Mouse (Mus musculus): ENCODE measurements around the gene Rgs8.

The Rgs8 gene

DNA sequence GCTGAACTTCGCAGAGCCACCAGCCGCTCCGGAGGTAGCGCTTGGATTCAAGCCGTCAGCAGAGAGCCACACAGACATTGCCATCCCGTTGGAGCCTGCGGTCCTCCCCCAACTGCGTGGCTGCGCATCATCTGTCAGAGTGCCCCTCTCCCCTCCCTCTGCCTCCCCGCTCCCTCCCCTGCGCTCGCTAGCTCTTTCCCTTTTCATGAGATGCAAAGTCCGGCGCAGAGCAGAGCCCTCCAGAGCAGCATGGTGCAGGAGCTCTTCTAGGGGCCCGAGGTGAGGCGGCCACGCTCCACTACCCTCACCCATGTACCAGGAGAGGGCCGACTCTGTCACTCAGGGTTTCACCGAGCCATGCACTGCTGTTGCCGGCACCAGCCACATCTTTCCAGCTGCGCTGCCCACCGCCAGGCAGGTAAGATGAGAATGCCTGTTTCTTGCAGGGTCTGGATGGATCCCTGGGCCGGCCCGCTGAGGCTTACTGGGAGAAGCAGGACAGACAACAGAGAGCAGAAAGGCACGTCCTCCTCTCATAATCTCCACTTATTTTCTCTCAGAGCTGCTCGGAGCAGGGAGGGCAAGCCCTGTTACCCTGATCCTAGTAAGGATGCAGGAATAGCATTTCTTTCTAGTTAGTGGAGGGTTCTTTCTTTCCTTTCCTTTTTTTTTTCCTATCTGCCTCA, at the start of gene Rgs8:
Gene Rgs8 (plus strand): TSS at position 88 of the 686 bp plus-strand sequence.
- no peak for DNase-seq (ENCODE audit: low spot score in 2 of 2)

DNA sequence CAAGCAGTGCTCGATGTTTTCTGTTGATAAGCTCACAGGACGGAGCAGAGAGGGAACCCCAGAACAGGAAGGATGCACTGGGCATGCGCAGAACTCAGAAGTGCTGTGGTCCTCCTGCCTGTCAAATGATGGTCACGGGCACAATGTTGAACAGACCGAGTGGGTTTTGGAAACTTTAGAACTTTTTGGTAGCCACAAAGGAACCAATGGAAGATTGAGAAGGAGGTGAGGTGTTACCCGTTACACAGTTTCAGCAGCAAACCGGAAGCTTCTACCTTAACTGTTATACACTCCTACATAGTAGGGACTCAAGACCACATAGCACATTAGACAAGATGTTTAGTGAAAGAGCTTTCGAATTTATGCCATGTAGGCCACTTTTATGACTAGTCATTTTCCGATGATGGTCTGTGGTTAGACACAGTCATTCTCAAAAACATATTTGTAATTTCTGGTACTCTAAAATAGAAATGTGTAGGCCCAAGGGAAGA, 35.4 kb upstream of the Rgs8 start:
- no peak for DNase-seq (ENCODE audit: low spot score in 2 of 2)

DNA sequence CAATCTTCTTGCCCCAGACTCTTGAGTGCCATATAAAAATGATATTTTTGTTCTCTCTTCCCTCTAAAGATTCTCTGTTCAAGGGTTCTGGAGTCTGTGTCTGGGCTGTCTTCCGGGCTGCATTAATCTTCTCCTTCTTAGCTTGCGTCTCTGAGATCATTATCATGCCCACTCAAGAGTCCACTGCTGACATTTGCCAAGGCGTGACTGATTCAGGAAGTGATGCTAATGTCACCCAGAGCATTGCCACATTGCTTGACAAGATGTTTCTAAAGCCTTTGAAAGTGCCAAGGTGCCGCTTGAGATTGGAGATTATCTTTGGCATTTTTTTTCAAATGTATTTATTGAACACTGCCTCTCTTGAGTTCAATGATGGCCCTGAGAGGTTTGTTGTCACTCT, 29.8 kb upstream of the Rgs8 start:
- DNase-seq (ENCODE audit: low spot score in 2 of 2), result no peak

DNA sequence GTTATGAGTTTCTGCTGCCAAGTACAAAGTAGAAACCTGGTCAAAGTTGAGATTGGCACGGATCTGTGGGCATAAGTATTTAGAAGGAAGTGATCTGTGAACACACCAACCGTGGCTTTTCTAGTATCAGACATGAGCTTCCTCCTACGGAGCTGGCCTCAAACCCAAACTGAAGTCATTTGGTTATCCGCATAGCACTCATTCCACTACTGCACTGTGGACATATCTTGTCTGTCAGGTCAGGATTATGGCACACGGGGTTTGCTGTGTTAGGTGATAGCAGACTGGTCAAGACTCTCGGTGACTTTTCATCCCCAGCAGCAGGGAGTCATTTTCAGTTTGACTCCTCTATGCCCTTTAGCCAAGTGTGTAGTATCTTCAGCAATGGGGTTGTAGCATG, 20.1 kb upstream of the Rgs8 start:
- DNase-seq (ENCODE audit: low spot score in 2 of 2), result no peak

DNA sequence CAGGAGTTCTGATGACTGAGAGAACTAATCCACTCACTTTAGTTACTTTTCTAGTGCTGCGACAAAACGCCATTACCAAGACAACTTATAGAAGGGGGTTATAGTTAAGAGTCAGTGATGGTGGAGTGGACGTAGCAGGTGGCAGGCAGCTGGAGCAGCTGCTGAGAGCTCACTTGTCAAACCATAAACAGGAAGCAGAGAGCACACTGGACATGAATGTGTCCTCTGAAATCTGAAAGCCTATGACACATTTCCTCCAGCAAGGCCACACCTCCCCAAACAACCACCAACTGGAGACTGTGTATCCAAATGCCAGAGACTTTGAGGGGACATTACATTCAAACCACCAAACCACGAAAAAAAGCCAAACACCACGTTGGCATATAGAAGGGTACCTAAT, 17.8 kb upstream of the Rgs8 start:
- no peak for DNase-seq (ENCODE audit: low spot score in 2 of 2)

DNA sequence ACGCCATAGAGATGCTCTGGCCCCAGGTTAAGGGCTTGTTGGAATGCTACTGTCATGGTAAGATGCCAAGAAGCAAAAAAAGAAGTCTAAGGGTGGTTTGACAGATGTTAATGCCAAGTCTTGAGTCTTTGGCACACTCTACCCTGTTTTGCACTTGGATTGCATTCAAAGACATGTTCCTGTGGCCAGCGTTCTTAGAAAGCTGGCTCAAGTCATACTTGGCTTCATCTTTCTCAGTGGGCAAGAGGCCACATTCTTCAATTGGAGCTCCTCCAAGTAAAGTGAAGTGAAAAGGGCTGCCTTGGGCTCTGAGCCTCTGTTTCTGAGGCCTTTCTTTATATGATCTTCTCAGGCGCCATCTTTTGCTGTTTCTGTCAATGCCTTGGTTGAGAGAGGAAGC, 17.3 kb upstream of the Rgs8 start:
- DNase-seq (ENCODE audit: low spot score in 2 of 2), result no peak

DNA sequence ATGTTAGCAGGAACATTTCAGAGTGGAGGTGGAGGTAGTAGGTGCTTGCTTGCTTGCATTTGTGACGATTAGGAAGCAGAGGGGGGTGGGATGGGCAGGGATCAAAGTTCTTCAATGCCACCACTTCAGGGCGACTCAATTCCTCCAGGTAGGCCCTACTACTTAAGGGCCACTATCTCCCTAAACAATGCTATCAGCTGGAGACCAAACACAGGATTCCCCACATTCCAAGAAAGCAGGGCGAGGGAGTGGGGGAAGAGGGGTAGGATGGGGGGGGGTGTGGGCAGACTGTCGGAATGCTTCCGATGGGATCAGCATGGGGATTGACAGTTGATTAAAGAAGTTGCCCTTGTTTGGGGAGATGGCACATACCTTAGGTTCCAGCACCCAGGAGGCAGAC, 16.0 kb upstream of the Rgs8 start:
- no peak for DNase-seq (ENCODE audit: low spot score in 2 of 2)

DNA sequence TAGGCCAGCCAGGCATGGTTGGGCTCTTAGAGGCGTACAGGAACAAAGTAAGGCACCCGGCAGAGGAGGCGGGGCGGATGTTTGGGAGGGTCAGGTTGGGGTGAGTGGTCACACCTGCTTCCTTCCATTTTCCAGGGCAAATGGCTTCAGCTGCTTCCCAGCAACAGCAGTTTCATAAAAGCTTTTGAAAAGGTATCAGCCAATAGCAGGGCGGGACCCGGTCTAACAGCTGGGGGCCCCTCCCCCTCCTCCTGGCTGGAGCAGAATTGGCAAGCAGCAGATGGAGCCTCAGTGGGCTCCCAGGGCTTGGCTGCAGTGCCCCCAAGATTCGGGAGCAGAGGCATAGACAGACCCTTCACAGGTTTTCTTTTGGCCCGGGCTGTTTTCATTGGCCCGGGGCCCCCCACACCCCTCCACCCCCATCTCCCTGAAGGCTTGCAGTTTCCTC, 11.3 kb upstream of the Rgs8 start:
- DNase-seq (ENCODE audit: low spot score in 2 of 2), result no peak

DNA sequence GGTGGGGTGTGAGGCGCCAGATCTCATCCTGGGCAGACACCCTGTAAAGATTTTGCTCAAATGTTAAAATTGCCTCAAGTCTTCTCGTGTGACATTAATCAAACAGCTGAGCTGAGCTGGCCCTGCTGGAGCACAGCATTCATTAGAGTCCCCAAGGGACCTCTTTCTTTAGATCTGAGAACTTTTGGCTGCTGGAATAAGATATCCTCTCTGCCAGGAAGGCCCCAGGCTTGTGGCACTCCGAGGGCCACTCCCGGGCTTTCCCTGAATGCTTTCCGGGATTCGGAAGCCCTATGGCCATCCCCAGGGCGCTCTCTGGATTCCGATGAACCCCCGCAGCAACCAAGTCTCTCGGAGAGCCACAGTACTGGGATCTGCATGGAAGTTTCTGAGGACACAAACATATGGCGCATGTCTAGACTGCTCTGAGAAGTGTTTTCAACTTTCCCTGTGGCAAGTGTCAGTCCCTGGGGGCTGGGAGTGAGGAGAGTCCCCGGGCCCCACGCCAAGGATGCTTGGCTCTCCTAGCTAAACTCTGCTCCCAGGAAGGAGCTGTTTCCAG, 10.8 kb upstream of the Rgs8 start:
- DNase-seq (ENCODE audit: low spot score in 2 of 2), result peak in 1 of 2 experiments; percentile 18

DNA sequence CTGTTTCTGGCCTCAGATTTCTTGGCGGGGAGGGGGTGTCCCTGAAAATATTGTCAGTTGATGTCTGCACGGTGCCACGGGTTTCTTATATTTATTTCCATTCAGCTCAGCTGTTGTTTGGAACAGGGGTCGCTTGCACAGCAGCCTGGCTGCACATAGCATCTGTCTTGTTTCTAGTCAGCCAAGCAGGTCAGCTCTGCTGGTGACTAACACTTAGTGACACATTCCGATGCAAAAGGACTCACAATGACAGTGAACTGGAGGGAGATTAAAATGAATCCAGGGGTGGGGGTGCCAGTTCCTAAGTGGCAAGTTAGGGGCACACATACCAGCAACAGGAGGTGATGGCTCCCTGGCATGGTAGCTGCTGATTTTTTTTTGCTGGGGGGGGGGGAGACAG, 849 bp downstream of the Rgs8 start:
- DNase-seq (ENCODE audit: low spot score in 2 of 2), result no peak

DNA sequence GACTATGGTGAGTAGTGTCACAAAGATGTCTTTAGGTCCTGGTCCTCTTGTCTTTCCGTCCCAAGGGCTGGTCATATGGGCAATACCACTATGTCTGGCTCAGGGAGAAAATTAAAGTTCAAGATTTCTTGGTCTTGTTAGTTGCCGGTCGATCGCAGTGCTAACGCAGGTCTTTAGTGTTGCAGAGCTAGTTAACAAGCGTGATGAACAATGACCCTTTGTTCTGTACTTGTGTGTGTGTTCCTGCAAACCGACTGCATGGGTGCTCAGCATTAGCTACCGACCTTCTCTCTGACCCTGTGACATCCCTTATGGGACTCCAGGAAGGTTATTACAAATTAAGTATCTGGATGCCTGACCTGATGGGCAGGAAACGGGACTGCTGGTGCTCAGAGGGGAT, 6.8 kb downstream of the Rgs8 start:
- no peak for DNase-seq (ENCODE audit: low spot score in 2 of 2)

DNA sequence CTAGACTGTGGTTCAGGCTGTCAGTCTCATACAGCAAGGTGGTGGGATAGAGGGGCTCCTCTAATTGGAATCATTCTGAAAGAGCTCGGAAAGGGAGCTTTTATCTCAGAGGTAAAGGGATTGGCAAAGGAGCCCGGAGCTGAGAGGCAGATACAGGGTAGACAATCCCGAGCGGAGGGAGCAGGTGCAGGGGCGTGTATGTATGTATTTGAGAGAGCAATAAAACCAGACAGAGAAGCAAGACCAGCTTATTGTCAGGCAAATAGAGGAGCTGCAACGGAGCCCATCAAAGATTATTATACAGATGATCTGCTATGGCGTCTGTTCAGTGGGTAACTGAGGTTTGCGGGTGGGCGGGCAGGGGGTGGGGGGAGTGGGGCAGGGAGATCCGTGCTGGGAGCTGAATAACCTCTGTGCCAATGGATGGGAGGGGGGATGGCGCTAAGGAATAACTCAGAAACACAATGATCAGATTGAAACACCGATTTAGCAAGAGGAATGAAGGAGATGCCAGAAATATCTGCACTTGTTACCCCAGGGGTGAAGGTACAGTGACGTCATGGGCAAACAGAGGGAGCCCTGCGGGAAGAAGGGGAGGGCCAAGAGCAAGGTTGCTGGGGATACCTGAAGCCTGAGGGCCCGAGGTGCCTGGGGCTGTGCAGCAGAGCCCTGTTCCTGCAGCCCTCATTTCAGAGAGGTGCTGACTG, 8.3 kb downstream of the Rgs8 start:
- DNase-seq (ENCODE audit: low spot score in 2 of 2), result no peak

DNA sequence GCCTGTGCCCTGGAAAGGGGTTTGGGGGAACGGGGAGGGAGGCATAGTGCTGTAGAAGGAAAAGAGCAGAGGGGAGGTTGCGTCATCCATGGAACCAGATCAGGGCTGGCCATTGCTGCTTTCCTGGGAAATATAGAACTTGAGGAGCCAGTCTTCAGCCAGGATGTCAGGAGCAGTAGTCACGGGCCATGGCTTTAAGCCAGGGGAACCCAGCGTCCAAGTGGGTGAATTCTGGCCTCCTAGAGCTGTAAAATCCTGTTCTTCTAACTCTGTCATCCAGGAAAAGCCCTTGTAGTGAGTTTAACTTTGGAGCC, 8.8 kb downstream of the Rgs8 start:
- DNase-seq (ENCODE audit: low spot score in 2 of 2), result no peak

DNA sequence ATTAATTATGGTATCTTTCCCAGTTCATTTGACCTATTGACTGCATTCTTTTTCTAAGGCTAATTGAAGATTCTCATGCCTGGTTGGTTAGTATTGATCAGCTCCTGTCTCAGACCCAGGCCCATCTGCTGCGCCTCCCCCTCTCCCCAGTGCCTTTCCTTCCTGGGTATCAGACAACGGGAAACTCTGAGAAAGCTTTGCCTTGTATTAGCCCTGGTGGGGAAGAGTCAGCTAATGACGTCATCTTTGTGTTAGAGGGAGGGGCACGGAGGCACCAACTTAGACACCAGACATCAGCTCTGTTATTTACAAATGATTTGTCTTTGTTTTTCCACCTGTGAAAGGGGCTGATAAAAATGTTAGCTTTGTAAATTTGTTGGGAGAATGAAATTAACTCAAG, 9.5 kb downstream of the Rgs8 start:
- DNase-seq (ENCODE audit: low spot score in 2 of 2), result no peak

DNA sequence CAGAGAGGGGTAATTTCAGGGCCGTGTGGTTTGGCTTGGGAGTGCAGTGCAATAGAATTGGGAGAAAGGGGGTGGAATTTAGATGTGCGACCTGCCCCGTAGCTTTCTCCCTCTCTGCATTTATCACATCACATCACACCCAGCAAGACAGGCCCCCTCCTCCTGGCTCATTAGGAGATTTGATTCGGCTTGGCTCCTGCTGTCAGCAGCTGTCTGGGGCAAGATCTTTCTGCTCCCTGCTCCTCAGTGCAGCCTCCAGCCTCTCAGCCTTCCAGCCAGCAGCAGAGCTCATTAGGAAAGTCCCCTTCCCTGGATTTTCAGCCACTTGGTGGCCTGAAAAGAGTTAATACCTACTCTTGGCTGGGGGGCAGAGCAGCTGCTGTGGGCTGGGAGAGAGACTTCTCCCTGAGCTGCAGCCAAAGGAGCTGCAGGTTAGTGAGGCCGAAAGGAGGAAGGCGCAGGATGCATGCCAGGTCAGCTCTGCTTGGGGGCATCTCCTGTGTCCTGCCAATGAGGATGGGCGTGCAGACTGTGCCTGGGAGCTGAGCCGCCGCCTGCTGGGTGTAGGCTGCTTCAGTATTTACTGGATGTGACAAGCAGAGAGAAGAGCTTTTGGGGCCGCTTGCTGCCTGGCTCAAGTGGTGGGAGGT, 12.4 kb downstream of the Rgs8 start:
- no peak for DNase-seq (ENCODE audit: low spot score in 2 of 2)

DNA sequence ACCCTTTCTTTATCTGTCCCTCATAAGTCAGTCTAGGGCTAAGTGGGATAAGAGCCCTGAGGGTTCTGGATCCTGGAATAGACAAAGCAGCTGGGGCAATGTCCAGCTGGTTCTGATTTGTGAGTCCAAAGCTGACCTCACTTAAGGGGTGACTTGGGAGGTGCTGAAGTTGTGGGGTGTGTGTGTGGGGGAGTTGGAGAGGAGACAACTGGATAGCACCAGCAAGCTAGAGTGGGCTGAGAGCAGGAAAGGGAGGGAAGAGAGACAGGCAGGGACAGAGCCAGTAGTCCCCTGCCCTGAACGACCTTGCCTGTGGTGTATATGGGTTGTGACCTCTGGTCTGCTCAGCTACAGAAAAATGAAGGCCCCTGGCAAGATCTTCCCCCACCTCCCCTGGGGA, 13.4 kb downstream of the Rgs8 start:
- DNase-seq (ENCODE audit: low spot score in 2 of 2), result no peak

DNA sequence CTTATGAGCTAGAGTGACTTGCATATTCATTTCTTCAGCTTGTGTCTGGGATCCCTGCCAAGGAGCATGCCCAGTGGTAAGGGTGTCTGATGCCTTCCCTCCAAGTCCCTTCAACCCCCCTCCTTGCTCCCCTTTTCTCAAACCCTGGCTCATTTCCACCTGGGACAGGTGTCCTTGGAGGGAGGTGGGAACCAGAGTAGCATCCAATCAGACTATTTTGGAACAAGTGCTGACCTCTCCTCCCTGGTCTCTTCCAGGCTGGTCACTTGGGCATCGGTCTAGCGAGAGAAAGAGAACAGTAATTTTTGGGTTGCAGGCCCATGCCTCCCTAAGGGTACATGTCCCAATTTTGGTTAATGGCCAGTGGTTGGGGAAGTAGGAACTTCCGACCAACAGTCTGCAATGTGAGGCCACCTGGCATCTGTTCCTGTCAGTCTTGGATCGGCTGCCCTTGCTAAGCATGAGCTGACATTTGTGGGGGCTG, 14.5 kb downstream of the Rgs8 start:
- no peak for DNase-seq (ENCODE audit: low spot score in 2 of 2)

DNA sequence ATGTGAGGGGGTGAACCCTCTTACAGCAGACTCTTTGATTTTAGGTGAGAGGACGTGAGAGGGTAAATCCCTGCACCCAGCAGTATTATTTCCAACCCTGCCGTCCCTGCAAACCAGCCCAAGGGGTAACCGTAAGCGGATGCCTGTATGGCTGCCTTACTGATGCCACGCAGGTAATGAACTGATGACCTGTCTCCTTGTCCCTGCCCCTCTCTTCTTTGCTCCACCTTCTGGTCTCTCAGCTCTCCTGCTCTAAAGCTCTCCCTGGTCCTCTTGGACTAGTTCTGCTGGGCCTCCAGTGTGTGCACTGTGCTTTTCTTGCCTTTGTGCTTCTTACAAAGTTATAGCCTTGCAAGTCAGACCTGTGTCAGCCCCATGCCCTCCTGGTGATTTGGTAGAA, 15.0 kb downstream of the Rgs8 start:
- DNase-seq (ENCODE audit: low spot score in 2 of 2), result no peak

DNA sequence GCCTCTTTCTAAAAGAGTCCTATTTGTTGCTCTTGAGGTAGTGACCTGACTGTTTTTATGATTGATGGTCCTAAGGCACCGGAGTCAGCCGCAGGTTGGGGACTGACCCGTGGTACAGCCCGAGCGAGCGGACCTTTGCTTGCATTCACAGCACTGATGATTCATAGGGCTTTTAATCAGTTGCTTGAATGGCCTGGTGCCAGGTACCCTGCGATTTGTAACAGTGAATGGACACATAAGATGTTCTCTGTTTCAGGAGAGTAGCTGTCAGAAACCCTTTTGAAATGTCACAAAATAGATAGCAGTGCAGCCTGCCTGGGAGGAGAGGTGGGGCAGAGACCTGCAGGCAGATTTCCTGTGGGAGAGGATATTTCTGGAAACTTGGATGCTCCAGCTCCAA, 16.3 kb downstream of the Rgs8 start:
- DNase-seq (ENCODE audit: low spot score in 2 of 2), result no peak

DNA sequence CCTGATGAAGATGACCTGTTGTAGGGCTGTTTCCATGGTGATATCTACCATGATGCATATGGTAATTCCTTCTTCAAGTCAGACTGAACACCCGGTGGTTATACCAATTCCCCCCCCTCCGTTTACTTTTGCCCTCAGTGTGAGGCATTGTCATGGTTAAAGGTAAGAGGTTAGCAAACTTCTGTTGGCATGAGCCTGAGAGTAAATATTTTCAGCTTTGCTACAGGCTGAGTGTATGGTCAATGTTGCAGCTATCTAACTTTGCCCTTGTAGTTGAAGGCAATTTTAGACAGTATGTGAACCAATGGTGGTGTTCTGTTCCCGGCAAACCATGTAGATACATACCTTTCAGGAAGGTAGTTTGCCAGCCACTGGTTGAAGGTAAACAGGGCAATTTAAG, 16.9 kb downstream of the Rgs8 start:
- no peak for DNase-seq (ENCODE audit: low spot score in 2 of 2)

DNA sequence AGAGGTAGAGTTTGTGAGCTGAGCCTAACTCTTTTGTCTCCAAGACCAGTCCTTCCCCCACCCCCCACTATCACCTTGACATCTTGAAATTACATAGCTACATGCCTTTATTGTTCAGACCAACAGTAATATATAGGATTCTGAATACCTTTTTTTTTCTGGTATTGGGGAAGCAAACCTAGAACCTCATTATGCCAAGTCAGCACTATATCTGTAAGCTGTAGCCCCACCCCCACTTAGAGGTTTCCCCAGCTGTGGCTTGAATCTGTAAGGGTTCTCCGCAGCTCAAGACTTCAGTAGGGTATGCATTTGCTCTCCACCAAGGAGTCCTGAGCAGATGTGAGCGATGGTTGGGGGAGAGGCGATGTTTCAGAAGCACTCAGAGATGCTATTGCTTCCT, 18.5 kb downstream of the Rgs8 start:
- no peak for DNase-seq (ENCODE audit: low spot score in 2 of 2)

DNA sequence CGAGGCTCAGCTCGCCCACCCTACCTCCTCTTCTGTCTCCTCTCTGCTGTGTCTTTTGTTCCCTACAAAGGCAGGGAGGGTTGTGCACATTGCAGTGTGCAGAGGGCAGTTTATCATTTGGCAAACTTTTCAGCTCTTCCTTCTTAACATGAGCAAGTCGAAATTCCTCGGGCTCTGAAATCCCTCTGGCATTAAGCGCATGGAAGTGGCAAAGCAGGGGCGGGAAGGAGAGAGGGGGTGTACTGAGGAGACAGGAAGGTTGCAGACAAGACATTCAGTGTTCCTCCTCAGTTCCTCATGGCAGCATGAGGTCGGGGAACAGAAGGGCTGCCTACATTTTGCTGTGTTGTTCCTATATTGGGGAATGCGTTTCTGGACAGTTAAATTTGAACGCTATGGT, 19.9 kb downstream of the Rgs8 start:
- no peak for DNase-seq (ENCODE audit: low spot score in 2 of 2)

DNA sequence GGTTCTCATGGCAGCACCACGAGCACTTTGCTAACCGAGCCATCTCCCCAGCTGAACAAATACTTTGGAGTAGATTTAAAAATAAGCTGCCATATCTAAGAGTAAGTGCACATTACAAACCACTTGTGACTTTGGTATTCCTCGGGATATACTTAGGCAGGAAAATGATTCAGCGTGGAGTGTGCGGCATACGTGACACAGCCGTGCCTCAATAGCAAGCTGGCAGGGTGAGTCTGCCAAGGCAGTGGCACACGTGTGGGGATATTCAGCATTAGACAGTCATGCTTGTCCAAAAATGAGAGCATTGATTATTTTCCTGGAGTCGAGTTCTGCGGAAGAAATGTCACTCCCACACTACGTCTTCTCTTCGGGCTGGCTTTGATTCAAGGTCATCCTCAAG, 21.1 kb downstream of the Rgs8 start:
- DNase-seq (ENCODE audit: low spot score in 2 of 2), result no peak

Measured in spleen, postnatal 4 days (tissue).